22 mouse cellular contexts compared by ENCODE assay signal in genomic region chr1:118987538-118987937, GRCm38 (mm10).
A peak's percentile ranks its signal among the peaks of the same experiment; 100 is the strongest.
DNase-seq lines count a peak whose midpoint lies in the region; ATAC-seq and TF ChIP-seq lines count a peak whose summit lies in the region.
"Had no signal": no experiment of that assay in that cellular context is flagged by ENCODE, and none has a peak within 500 bp of the region (broad histone marks: within the 10 kb centered on the region; RNA-seq: fewer than 3 reads in every experiment).

No protein-coding gene starts in this region.

- 0 out of 4 replicates have a peak, but pooled peaks cover 0 to 2% of the 10 kb centered on the region in 2 experiments for H3K36me3 ChIP-seq in MEL (ENCODE audit: control insufficient read depth in 1 of 2, insufficient read depth in 2 of 2, low read length in 2 of 2)
- no peaks in the 10 kb centered on the region for H3K36me3 ChIP-seq in intestine, embryonic 15.5 days
- H3K36me3 ChIP-seq: forebrain, embryonic 15.5 days; G1E had no signal

- no peak for ATAC-seq in cerebellum, adult (ENCODE audit: insufficient number of reproducible peaks, low FRiP score, low TSS enrichment)
- ATAC-seq in intestine, embryonic 15.5 days, result no peak
- ATAC-seq: CD4-positive, CD25-positive, alpha-beta regulatory T cell, adult 4 months; forebrain, embryonic 13.5 days; forebrain, embryonic 15.5 days; forebrain, postnatal 0 days had no signal

- TF ChIP-seq POLR2A in MEL (IDR thresholded peaks at IDR 0.05; ENCODE audit: control insufficient read depth in 1 of 2, insufficient read depth in 1 of 2, low read depth in 1 of 2, low read length in 2 of 2, poor library complexity in 1 of 2), result no peak

- no peaks in the 10 kb centered on the region for H3K27me3 ChIP-seq in MEL (ENCODE audit: control insufficient read depth in 1 of 2, insufficient read depth in 2 of 2, low read length in 2 of 2)
- H3K27me3 ChIP-seq in intestine, embryonic 15.5 days (replicated peaks), result no peaks in the 10 kb centered on the region
- H3K27me3 ChIP-seq: CH12.LX; embryonic facial prominence, embryonic 12.5 days; forebrain, embryonic 13.5 days; forebrain, embryonic 15.5 days had no signal

- no peaks in the 10 kb centered on the region for H3K79me2 ChIP-seq in MEL (ENCODE audit: control insufficient read depth, insufficient read depth, low read length, poor library complexity)

- intact Hi-C loops in left cerebral cortex, postnatal 4 days (cut with DNase I), result no loop called here
- intact Hi-C loops in left cerebral cortex, postnatal 14 days (cut with DNase I), result no loop called here

- no peak overlapping the region for H3K9ac ChIP-seq in MEL (ENCODE audit: control insufficient read depth, low read depth, low read length, poor library complexity, severe bottlenecking)
- H3K9ac ChIP-seq in intestine, embryonic 15.5 days, result no peak overlapping the region
- H3K9ac ChIP-seq: embryonic facial prominence, embryonic 12.5 days; forebrain, embryonic 13.5 days; forebrain, embryonic 15.5 days; forebrain, postnatal 0 days had no signal

- peaks cover 0 to 3% of the 10 kb centered on the region in 2 experiments; a peak in 1 of 4 replicates for H3K4me1 ChIP-seq in MEL (ENCODE audit: control insufficient read depth in 1 of 2, insufficient read depth in 2 of 2, low read length in 2 of 2)
- H3K4me1 ChIP-seq in intestine, embryonic 15.5 days (replicated peaks), result peaks cover 21% of the 10 kb centered on the region

- TF ChIP-seq CTCF in MEL (IDR thresholded peaks at IDR 0.05 in 2 of 3, conservative IDR thresholded peaks at IDR 0.05 in 1 of 3; ENCODE audit: control insufficient read depth in 1 of 3, insufficient read depth in 1 of 3, low read depth in 2 of 3, low read length in 3 of 3, poor library complexity in 1 of 3, severe bottlenecking in 1 of 3), result no peak

- TF ChIP-seq EP300 in MEL (IDR thresholded peaks at IDR 0.05; ENCODE audit: low read depth in 1 of 2, low read length in 2 of 2), result no peak

- H3K9me3 ChIP-seq in MEL (replicated peaks; ENCODE audit: insufficient read depth, low read length), result no peaks in the 10 kb centered on the region
- no peaks in the 10 kb centered on the region for H3K9me3 ChIP-seq in intestine, embryonic 15.5 days
- H3K9me3 ChIP-seq: embryonic facial prominence, embryonic 10.5 days; embryonic facial prominence, embryonic 12.5 days; forebrain, embryonic 13.5 days; forebrain, embryonic 15.5 days had no signal

- DNase-seq in cerebellum, postnatal 10 days, result peak; percentile 60 to 61
- DNase-seq in left cerebral cortex, postnatal 4 days, result peak; percentile 39
- DNase-seq in left cerebral cortex, postnatal 14 days (ENCODE audit: low spot score in 2 of 2), result no peak
- DNase-seq in MEL (ENCODE audit: low read depth, low spot score), result peak; percentile 36
- DNase-seq: adrenal gland, adult 2 months; adrenal gland, postnatal 10 days; adrenal gland, postnatal 25 days; B cell, adult 2 months; cerebellum, adult 11-12 months; cerebellum, adult 2 months; cerebellum, adult 9-10 months; cerebellum, postnatal 25 days; forebrain, postnatal 0 days had no signal

- H3K4me3 ChIP-seq in MEL (ENCODE audit: control insufficient read depth in 1 of 2, insufficient read depth in 1 of 2, low read depth in 2 of 2, low read length in 2 of 2), result no peak overlapping the region
- H3K4me3 ChIP-seq in intestine, embryonic 15.5 days (replicated peaks), result no peak overlapping the region
- H3K4me3 ChIP-seq: embryonic facial prominence, embryonic 10.5 days; embryonic facial prominence, embryonic 12.5 days; forebrain, embryonic 13.5 days; forebrain, embryonic 15.5 days had no signal

- 65% methylated on average over 11 of the region's 11 CpGs for WGBS in intestine, embryonic 15.5 days

- H3K27ac ChIP-seq in MEL (ENCODE audit: control insufficient read depth, low read depth, low read length), result no peak overlapping the region
- no peak overlapping the region for H3K27ac ChIP-seq in intestine, embryonic 15.5 days
- H3K27ac ChIP-seq: embryonic facial prominence, embryonic 10.5 days; embryonic facial prominence, embryonic 12.5 days; forebrain, embryonic 13.5 days; forebrain, embryonic 15.5 days had no signal

- H3K4me2 ChIP-seq in intestine, embryonic 15.5 days (replicated peaks), result no peak overlapping the region
- H3K4me2 ChIP-seq: embryonic facial prominence, embryonic 12.5 days; forebrain, embryonic 13.5 days; forebrain, embryonic 15.5 days had no signal

- TF ChIP-seq RAD21 in MEL (IDR thresholded peaks at IDR 0.05; ENCODE audit: low read depth, low read length), result no peak

TF ChIP-seq in MEL, 35 proteins besides CTCF, POLR2A, EP300 and RAD21:
- no peak for TF ChIP-seq TCF12 (IDR thresholded peaks at IDR 0.05; ENCODE audit: low read depth, low read length)
- no peak for TF ChIP-seq ZMIZ1 (IDR thresholded peaks at IDR 0.05; ENCODE audit: low read depth, low read length)
- no peak for TF ChIP-seq NRF1 (IDR thresholded peaks at IDR 0.05; ENCODE audit: insufficient read depth, low read depth, low read length, poor library complexity, severe bottlenecking)
- TF ChIP-seq ZKSCAN1 (IDR thresholded peaks at IDR 0.05; ENCODE audit: low read depth, low read length), result no peak
- no peak for TF ChIP-seq ZNF384 (IDR thresholded peaks at IDR 0.05; ENCODE audit: low read depth, low read length)
- TF ChIP-seq GATA1 (IDR thresholded peaks at IDR 0.05; ENCODE audit: low read depth, low read length), result no peak
- no peak for TF ChIP-seq MYB (IDR thresholded peaks at IDR 0.05; ENCODE audit: low read depth, low read length)
- no peak for TF ChIP-seq ETS1 (IDR thresholded peaks at IDR 0.05; ENCODE audit: low read depth, low read length)
- TF ChIP-seq TAL1 (IDR thresholded peaks at IDR 0.05; ENCODE audit: low read length), result no peak

Comparison
In these comparisons a context has a peak if more than half of its experiments do, and no peak if none do; other contexts are left out.
1. DNase-seq: peak in cerebellum, postnatal 10 days (2 of 2), left cerebral cortex, postnatal 4 days (single experiment) and MEL (single experiment); none in left cerebral cortex, postnatal 14 days (0 of 2).